Mouse (Mus musculus): ENCODE results near the gene Nucb2.

Gene Nucb2

DNA sequence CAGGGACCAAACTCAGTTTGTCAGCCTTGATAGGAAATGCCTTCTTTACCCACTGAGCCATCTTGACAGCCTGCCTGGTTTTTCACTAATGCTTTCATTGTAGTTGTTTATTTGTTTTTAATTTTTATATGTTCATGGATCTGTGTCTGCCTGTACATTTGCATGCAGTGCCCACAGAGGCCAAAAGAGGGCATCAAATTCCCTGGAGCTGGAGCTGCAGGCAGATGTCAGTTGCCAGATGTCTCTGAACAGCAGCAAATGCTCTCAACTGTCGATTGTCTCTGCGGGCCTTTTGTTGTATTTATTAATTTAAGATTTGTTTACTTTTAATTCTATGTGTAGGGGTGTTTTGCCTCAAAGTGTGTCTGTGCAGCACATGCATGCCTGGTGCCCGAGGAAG, 15.6 kb downstream of the Nucb2 start:
- DNase-seq (ENCODE audit: low spot score) = no peak

DNA sequence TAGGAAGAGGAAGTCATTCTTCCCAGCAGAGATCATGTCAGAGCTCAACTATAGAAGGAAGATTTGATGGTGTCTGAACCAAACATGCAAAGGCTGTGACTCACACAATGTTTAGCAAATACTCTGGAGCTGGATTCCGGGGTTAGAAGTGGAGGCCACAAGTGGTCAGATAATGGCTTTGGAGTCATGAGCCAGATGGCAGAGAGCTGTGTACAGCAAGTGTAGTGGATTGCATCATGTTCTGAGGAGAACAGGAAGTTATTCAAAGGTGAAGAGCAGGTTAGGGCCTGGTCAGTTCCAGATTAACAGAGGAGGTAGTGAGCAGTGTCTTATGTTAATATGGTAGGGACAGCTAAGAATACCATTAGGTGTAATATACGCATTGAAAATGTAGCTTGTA, 20.4 kb downstream of the Nucb2 start:
- no peak for DNase-seq (ENCODE audit: low spot score)

GRCm38 (mm10) chr7:116529793-116530192, 25.6 kb downstream of the Nucb2 start:
- DNase-seq (ENCODE audit: low spot score) = no peak

DNA sequence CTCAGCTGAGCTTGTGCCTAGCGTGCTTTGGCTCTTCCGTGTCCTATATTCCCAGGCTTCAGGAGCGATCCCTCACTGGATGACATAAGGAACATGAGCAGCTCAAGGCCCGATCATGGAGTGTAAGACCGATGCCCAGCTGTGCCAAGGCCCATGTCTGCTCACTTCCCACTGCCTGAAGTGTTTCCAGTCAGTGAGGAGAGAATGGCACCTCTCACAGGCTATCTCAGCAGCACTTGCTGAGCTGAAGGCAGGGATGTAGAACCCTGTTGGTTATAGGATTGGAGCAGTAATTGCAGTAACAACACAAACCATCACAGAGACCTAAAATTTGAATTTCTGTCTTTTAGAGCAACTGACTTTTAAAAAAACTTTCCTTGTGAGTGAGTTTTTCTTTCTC, 26.3 kb downstream of the Nucb2 start:
- no peak for DNase-seq (ENCODE audit: low spot score)

- DNase-seq (ENCODE audit: low spot score) = no peak
Measured at GRCm38 (mm10) chr7:116531311-116531710, 27.1 kb downstream of the Nucb2 start.

- no peak for DNase-seq (ENCODE audit: low spot score)
Measured at GRCm38 (mm10) chr7:116556834-116557233, 52.7 kb downstream of the Nucb2 start.

GRCm38 (mm10) chr7:116574551-116574950, 70.4 kb downstream of the Nucb2 start:
- no peak for DNase-seq (ENCODE audit: low spot score)

Data from urinary bladder, postnatal 10 days (tissue).